Mouse (Mus musculus) CH12.LX (cell line): Measurements from ENCODE around the gene Aldh8a1. TPM values are rescaled to one million over a fixed set of nuclear protein-coding genes. Genes with fewer than 3 reads are reported as not detected.

Experiments
- DNase-seq: peaks from one replicate; pipeline ENCODE4 v3.0.0-alpha.2; 2013; ENCODE audit errors: extremely low read depth
- H3K27ac ChIP-seq: 2 replicates; pipeline ENCODE4 v1.5.1; 2012; ENCODE audit warnings: low read depth, mild to moderate bottlenecking, control low read depth, moderate library complexity; ENCODE audit not compliant: insufficient read depth
- H3K27me3 ChIP-seq: replicated peaks from 2 replicates; pipeline ENCODE3; 2012; ENCODE audit warnings: inconsistent platforms
- H3K36me3 ChIP-seq, 2 experiments: replicated peaks in 1 of 2; 2 replicates each; pipeline versions ENCODE3 to v1.6.1; 2012; ENCODE audit warnings: inconsistent platforms in 1 of 2, low read length in 1 of 2, mild to moderate bottlenecking in 1 of 2, mixed read lengths in 1 of 2, moderate library complexity in 1 of 2; ENCODE audit not compliant: control insufficient read depth in 1 of 2, insufficient read depth in 1 of 2
- H3K4me1 ChIP-seq, 2 experiments: 2 replicates each; pipeline ENCODE4 v1.6.1; 2012; ENCODE audit warnings: inconsistent platforms in 1 of 2, moderate library complexity in 1 of 2; ENCODE audit not compliant: insufficient read depth in 2 of 2, control insufficient read depth in 1 of 2
- H3K4me2 ChIP-seq: 2 replicates; pipeline ENCODE4 v1.6.1; 2012; ENCODE audit warnings: low read depth, mild to moderate bottlenecking, control low read depth; ENCODE audit not compliant: poor library complexity, insufficient read depth, severe bottlenecking
- H3K4me3 ChIP-seq, 3 experiments: fragments of 150-350 bp in 1 of 3; sonication (generic) in 1 of 3; replicated peaks in 1 of 3; 2 replicates each; pipeline versions ENCODE3 to v1.5.1; 2011 to 2012; ENCODE audit warnings: low read depth in 2 of 3, low read length in 2 of 3, mild to moderate bottlenecking in 2 of 3, moderate library complexity in 2 of 3, control low read depth in 1 of 3, improper control_type of control experiment in 1 of 3, inconsistent platforms in 1 of 3, mixed read lengths in 1 of 3; ENCODE audit not compliant: poor library complexity in 1 of 3
- H3K79me2 ChIP-seq: replicated peaks from 2 replicates; pipeline ENCODE4 v1.6.1; 2012; ENCODE audit warnings: mild to moderate bottlenecking, moderate library complexity; ENCODE audit not compliant: control insufficient read depth, poor library complexity, insufficient read depth, severe bottlenecking; ENCODE audit errors: extremely low read depth
- H3K9ac ChIP-seq: 2 replicates; pipeline ENCODE4 v1.6.1; 2012; ENCODE audit warnings: low read depth, mild to moderate bottlenecking, control low read depth, moderate library complexity; ENCODE audit not compliant: insufficient read depth
- H3K9me3 ChIP-seq: replicated peaks from 2 replicates; pipeline ENCODE3; 2012; ENCODE audit warnings: low read length, inconsistent platforms, mixed read lengths
- BHLHE40 ChIP-seq: IDR thresholded peaks from 2 replicates; pipeline ENCODE4 v1.6.1; 2011; ENCODE audit warnings: mild to moderate bottlenecking, low read depth, low read length, improper control_type of control experiment
- CHD2 ChIP-seq: IDR thresholded peaks from 2 replicates; pipeline ENCODE4 v1.6.1; 2011; ENCODE audit warnings: low read length, improper control_type of control experiment
- ELF1 ChIP-seq: IDR thresholded peaks from 2 replicates; pipeline ENCODE4 v1.6.1; 2014; ENCODE audit warnings: low read depth, mild to moderate bottlenecking, inconsistent platforms, low read length, improper control_type of control experiment
- EP300 ChIP-seq: IDR thresholded peaks from 2 replicates; pipeline ENCODE4 v1.6.1; 2011; ENCODE audit warnings: low read length, improper control_type of control experiment
- ETS1 ChIP-seq: conservative IDR thresholded peaks from 2 replicates; pipeline ENCODE4 v1.6.1; 2012; ENCODE audit warnings: low read depth, mild to moderate bottlenecking, inconsistent platforms, low read length, improper control_type of control experiment, moderate library complexity
- GABPA ChIP-seq: IDR thresholded peaks from 2 replicates; pipeline ENCODE4 v1.6.1; 2012; ENCODE audit warnings: low read depth, low read length, improper control_type of control experiment, inconsistent platforms; ENCODE audit not compliant: insufficient replicate concordance
- HCFC1 ChIP-seq: IDR thresholded peaks from 2 replicates; pipeline ENCODE4 v1.6.1; 2012; ENCODE audit warnings: low read depth, mild to moderate bottlenecking, inconsistent platforms, low read length, improper control_type of control experiment
- JUND ChIP-seq: conservative IDR thresholded peaks from 2 replicates; pipeline ENCODE4 v1.6.1; 2011; ENCODE audit warnings: low read depth, low read length, improper control_type of control experiment
- KAT2A ChIP-seq: IDR thresholded peaks from 2 replicates; pipeline ENCODE4 v1.6.1; 2012; ENCODE audit warnings: low read length, improper control_type of control experiment, inconsistent platforms; ENCODE audit not compliant: insufficient replicate concordance
- MAX ChIP-seq: IDR thresholded peaks from 2 replicates; pipeline ENCODE4 v1.6.1; 2011; ENCODE audit warnings: low read length, improper control_type of control experiment
- MAZ ChIP-seq: IDR thresholded peaks from 2 replicates; pipeline ENCODE4 v1.6.1; 2012; ENCODE audit warnings: low read depth, mild to moderate bottlenecking, inconsistent platforms, low read length, improper control_type of control experiment, moderate library complexity
- NRF1 ChIP-seq: IDR thresholded peaks from 2 replicates; pipeline ENCODE4 v1.6.1; 2014; ENCODE audit warnings: low read depth, mild to moderate bottlenecking, inconsistent platforms, low read length, improper control_type of control experiment, moderate library complexity
- PAX5 ChIP-seq: IDR thresholded peaks from 2 replicates; pipeline ENCODE4 v1.6.1; 2012; ENCODE audit warnings: low read length, inconsistent platforms, mixed read lengths
- POLR2AphosphoS2 ChIP-seq: IDR thresholded peaks from 2 replicates; pipeline ENCODE4 v1.6.1; 2011; ENCODE audit warnings: low read depth, low read length, improper control_type of control experiment
- RAD21 ChIP-seq: IDR thresholded peaks from 2 replicates; pipeline ENCODE4 v1.6.1; 2011; ENCODE audit warnings: low read depth, mild to moderate bottlenecking, low read length, improper control_type of control experiment, moderate library complexity
- SIN3A ChIP-seq: IDR thresholded peaks from 2 replicates; pipeline ENCODE4 v1.6.1; 2012; ENCODE audit warnings: low read length, improper control_type of control experiment, inconsistent platforms
- TBP ChIP-seq: conservative IDR thresholded peaks from 2 replicates; pipeline ENCODE4 v1.6.1; 2011; ENCODE audit warnings: low read depth, low read length, improper control_type of control experiment
- USF1 ChIP-seq: IDR thresholded peaks from 2 replicates; pipeline ENCODE4 v1.6.1; 2014; ENCODE audit warnings: low read depth, mild to moderate bottlenecking, inconsistent platforms, low read length, improper control_type of control experiment
- ZC3H11A ChIP-seq: IDR thresholded peaks from 2 replicates; pipeline ENCODE4 v1.6.1; 2012; ENCODE audit warnings: low read depth, mild to moderate bottlenecking, inconsistent platforms, low read length, improper control_type of control experiment
- ZKSCAN1 ChIP-seq: IDR thresholded peaks from 2 replicates; pipeline ENCODE4 v1.6.1; 2012; ENCODE audit warnings: low read depth, inconsistent platforms, low read length, improper control_type of control experiment, borderline replicate concordance
- ZNF384 ChIP-seq: IDR thresholded peaks from 2 replicates; pipeline ENCODE4 v1.6.1; 2012; ENCODE audit warnings: low read depth, low read length, improper control_type of control experiment, inconsistent platforms
- dilution Hi-C: fragments of 300-500 bp; cut with MboI; formaldehyde crosslinking; loops from 2 replicates; pipeline ENCODE4 v1.14.3; 2020; ENCODE audit warnings: low sequenced_read_pairs; ENCODE audit not compliant: extremely low pct_unique_long_range_greater_than_20kb, extremely low pct_ligation_motif_present
- in situ Hi-C: fragments of 300-500 bp; cut with MboI; formaldehyde crosslinking; loops from 3 replicates; pipeline ENCODE4 v1.14.3; 2019; ENCODE audit warnings: low sequenced_read_pairs, low pct_ligation_motif_present, low pct_unique_long_range_greater_than_20kb, mixed read lengths
- polyA plus RNA-seq: library from polyadenylated mRNA; unstranded; fragments of >175 nt; gene quantifications from 2 replicates; pipeline ENCODE4 v1.2.1, GENCODE M21; 2012; ENCODE audit warnings: low read depth; ENCODE audit not compliant: insufficient read length
- total RNA-seq, 2 experiments: library from RNA; depleted of rRNA; stranded (reverse); fragments of 300-350 nt in 1 of 2; fragments of >200 nt in 1 of 2; gene quantifications; 2 replicates each; pipeline ENCODE4 v1.2.3; 2012 to 2014

Gene Aldh8a1
- total and polyA plus RNA-seq, 3 experiments = 0.08 to 0.11 TPM; not detected in 1

DNA sequence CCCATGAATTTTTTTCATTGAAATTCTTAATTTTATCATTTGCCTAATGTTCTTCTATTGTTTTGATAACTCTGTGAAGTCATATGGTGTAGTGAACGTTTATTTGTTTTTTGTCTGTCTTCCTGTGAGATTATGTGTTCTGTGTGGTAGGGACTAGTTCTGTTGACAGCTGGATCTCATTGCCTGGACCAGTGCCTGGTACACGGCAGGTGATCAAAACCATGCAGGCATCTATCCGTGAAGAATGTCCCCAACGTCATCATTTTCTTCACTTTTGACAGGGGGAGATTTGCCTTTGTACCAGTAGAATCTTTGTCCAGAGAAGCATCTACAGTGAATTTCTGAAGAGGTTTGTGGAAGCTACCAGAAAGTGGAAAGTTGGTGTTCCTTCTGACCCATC lies 14.2 kb downstream of the Aldh8a1 start:
- Histone ChIP-seq H3K9me3 (no peaks in the 10 kb centered on the region), H3K79me2 (no peaks in the 10 kb centered on the region)
- in situ Hi-C loops = loop anchor here (10.0 to 25.0 kb wide), 2 partner anchors 54 to 221 kb away; no protein-coding TSS in a partner anchor

GRCm38 (mm10) chr10:21393390-21393789 lies 16.3 kb downstream of the Aldh8a1 start:
- no peaks in the 10 kb centered on the region for H3K36me3 ChIP-seq
- H3K79me2 ChIP-seq = no peaks in the 10 kb centered on the region
- dilution Hi-C loops = no loop called here
- no peak for DNase-seq
- no peak overlapping the region for H3K27ac ChIP-seq
- H3K4me3 ChIP-seq = no peak overlapping the region
- in situ Hi-C loops = loop anchor here (10.0 to 25.0 kb wide), 2 partner anchors 51 to 219 kb away; no protein-coding TSS in a partner anchor
- no peaks in the 10 kb centered on the region for H3K9me3 ChIP-seq
- H3K4me1 ChIP-seq = peaks cover 7 to 40% of the 10 kb centered on the region in 2 experiments
- H3K4me2 ChIP-seq = no peak overlapping the region
- no peak overlapping the region for H3K9ac ChIP-seq
- TF ChIP-seq EP300 = no peak
- no peak for TF ChIP-seq ELF1
- no peak for TF ChIP-seq SIN3A
- TF ChIP-seq BHLHE40 = no peak
- no peak for TF ChIP-seq ZKSCAN1
- TF ChIP-seq TBP = no peak
- no peak for TF ChIP-seq ZC3H11A
- TF ChIP-seq HCFC1 = no peak
- no peak for TF ChIP-seq GABPA
- TF ChIP-seq ETS1 = no peak
- no peak for TF ChIP-seq MAZ
- TF ChIP-seq, all 38 proteins: peak for 0
- H3K27me3 ChIP-seq = peaks cover 1% of the 10 kb centered on the region

More for the DNA sequence above, 14.2 kb downstream of the Aldh8a1 start:
- TF ChIP-seq BHLHE40 (no peak), ZNF384 (no peak), NRF1 (no peak), POLR2AphosphoS2 (no peak), PAX5 (no peak), ZC3H11A (no peak), USF1 (no peak), MAZ (no peak), EP300 (no peak), RAD21 (no peak), CHD2 (no peak), ELF1 (no peak), MAX (no peak), KAT2A (no peak), JUND (no peak)
- dilution Hi-C loops = no loop called here
- Histone ChIP-seq H3K4me1 (peaks cover 7 to 40% of the 10 kb centered on the region in 2 experiments), H3K4me2 (no peak overlapping the region), H3K9ac (no peak overlapping the region), H3K36me3 (no peaks in the 10 kb centered on the region), H3K27ac (no peak overlapping the region), H3K4me3 (no peak overlapping the region), H3K27me3 (peaks cover 1% of the 10 kb centered on the region)
- no peak for DNase-seq
